Mouse (Mus musculus): Measurements from ENCODE around the gene Ppm1l. TPM values are rescaled to one million over a fixed set of nuclear protein-coding genes. Genes with fewer than 3 reads are reported as not detected.

Gene Ppm1l
- polyA plus RNA-seq, 1 experiment from 2014 or later: 23.3 TPM

- no peak overlapping the region for H3K27ac ChIP-seq (ENCODE audit: low read depth, low read length)
- 88% methylated on average over 1 of the region's 1 CpGs for WGBS
- no peak for ATAC-seq (ENCODE audit: low read depth)
- no peak overlapping the region for H3K4me3 ChIP-seq (ENCODE audit: low read depth, low read length)
- no peaks in the 10 kb centered on the region for H3K36me3 ChIP-seq (ENCODE audit: control insufficient read depth, insufficient read depth, low read length)
- no peaks in the 10 kb centered on the region for H3K9me3 ChIP-seq (ENCODE audit: control insufficient read depth, low read length)
- no peaks in the 10 kb centered on the region for H3K4me1 ChIP-seq (ENCODE audit: control insufficient read depth, insufficient read depth, low read length)
- no peak overlapping the region for H3K4me2 ChIP-seq (ENCODE audit: low read depth, low read length)
- H3K27me3 ChIP-seq (ENCODE audit: control insufficient read depth, insufficient read depth, low read length): no peaks in the 10 kb centered on the region
- no peak overlapping the region for H3K9ac ChIP-seq (replicated peaks; ENCODE audit: low read depth, low read length)
These were observed 290.3 kb downstream of the Ppm1l start for GRCm38 (mm10) chr3:69606923-69607322.

DNA sequence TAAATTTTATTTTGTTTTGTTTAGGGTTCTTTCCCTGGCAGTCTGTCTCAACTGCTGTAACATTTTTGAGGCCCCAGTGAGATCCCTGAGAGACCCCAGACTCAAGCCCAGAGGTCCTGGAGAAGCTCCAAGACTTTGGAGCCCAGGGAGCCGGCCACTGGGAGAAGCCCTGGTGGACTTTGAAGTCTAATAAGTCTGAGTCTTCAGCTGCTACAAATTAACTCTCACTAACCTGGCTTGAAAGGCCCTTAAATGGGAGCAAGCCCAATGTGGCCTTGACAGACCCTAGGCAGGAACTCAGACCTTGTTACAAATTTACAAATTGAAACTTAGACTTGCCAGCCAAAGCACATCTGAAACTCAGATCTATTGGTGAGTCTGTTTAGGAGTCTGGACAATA is 290.8 kb downstream of the Ppm1l start:
- Histone ChIP-seq H3K4me2 (ENCODE audit: low read depth, low read length) (no peak overlapping the region), H3K36me3 (ENCODE audit: control insufficient read depth, insufficient read depth, low read length) (no peaks in the 10 kb centered on the region), H3K27ac (ENCODE audit: low read depth, low read length) (no peak overlapping the region), H3K9ac (replicated peaks; ENCODE audit: low read depth, low read length) (no peak overlapping the region), H3K9me3 (ENCODE audit: control insufficient read depth, low read length) (no peaks in the 10 kb centered on the region), H3K27me3 (ENCODE audit: control insufficient read depth, insufficient read depth, low read length) (no peaks in the 10 kb centered on the region), H3K4me3 (ENCODE audit: low read depth, low read length) (no peak overlapping the region), H3K4me1 (ENCODE audit: control insufficient read depth, insufficient read depth, low read length) (no peaks in the 10 kb centered on the region)
- ATAC-seq (ENCODE audit: low read depth): no peak
- 68% methylated on average over 1 of the region's 1 CpGs for WGBS

DNA sequence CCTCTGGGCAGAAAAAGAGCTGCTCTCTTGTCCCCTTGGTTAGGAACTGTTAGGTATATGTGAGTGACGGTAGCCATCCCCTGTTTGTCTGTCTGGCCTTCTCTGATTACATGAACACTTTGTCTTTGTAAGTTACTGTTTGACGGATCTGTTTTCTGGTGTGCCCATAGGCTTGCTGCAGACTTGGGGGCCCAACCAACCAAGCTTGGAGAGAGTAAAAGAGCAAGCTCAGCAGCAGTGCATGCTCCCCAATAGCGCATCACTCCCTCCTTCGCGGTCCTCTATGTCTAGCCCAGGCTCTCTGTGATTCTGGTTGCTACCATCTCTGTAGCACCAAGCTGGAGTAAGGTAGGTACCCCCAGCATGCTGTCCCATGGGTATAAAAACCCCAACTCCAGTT is 291.2 kb downstream of the Ppm1l start:
- no peaks in the 10 kb centered on the region for H3K9me3 ChIP-seq (ENCODE audit: control insufficient read depth, low read length)
- ATAC-seq (ENCODE audit: low read depth): no peak
- H3K27me3 ChIP-seq (ENCODE audit: control insufficient read depth, insufficient read depth, low read length): no peaks in the 10 kb centered on the region
- no peak overlapping the region for H3K27ac ChIP-seq (ENCODE audit: low read depth, low read length)
- H3K9ac ChIP-seq (replicated peaks; ENCODE audit: low read depth, low read length): no peak overlapping the region
- H3K4me2 ChIP-seq (ENCODE audit: low read depth, low read length): no peak overlapping the region
- WGBS: 94% methylated on average over 5 of the region's 5 CpGs
- H3K4me3 ChIP-seq (ENCODE audit: low read depth, low read length): no peak overlapping the region
- no peaks in the 10 kb centered on the region for H3K36me3 ChIP-seq (ENCODE audit: control insufficient read depth, insufficient read depth, low read length)
- H3K4me1 ChIP-seq (ENCODE audit: control insufficient read depth, insufficient read depth, low read length): no peaks in the 10 kb centered on the region

Other genes starting within 250 kb of the Ppm1l start
- 38.1 and 40.3 TPM in 2 replicates for gene Kpna4, start 189.7 kb upstream of the Ppm1l start, polyA plus RNA-seq (2014; fragmentation: Nextera tagmentation; extraction: Ambion mirVana)
- gene Arl14, start 94.4 kb upstream of the Ppm1l start, polyA plus RNA-seq (2014; fragmentation: Nextera tagmentation; extraction: Ambion mirVana): not detected in 2 replicates